Mouse (Mus musculus): ENCODE data around the gene Hspbap1.

Gene Hspbap1

GRCm38 (mm10) chr16:35872410-35873006 is 102.3 kb downstream of the Hspbap1 start:
- DNase-seq (ENCODE audit: low spot score), result no peak

- peak; percentile 7 for DNase-seq (ENCODE audit: low spot score)
Measured at GRCm38 (mm10) chr16:35874416-35874815, 104.2 kb downstream of the Hspbap1 start.

Data from left cerebral cortex, adult 11 months (tissue).